Mouse (Mus musculus) CD4-positive, CD25-positive, alpha-beta regulatory T cell, adult 2 months (primary cell): ENCODE results near the gene Spin1.
A peak's percentile ranks its signal among the peaks of the same experiment; 100 is the strongest.

ENCODE experiments used
- DNase-seq: peaks from one replicate; pipeline ENCODE4 v3.0.0-alpha.2; 2012; ENCODE audit warnings: low read depth, low spot score

Spin1 gene

DNA sequence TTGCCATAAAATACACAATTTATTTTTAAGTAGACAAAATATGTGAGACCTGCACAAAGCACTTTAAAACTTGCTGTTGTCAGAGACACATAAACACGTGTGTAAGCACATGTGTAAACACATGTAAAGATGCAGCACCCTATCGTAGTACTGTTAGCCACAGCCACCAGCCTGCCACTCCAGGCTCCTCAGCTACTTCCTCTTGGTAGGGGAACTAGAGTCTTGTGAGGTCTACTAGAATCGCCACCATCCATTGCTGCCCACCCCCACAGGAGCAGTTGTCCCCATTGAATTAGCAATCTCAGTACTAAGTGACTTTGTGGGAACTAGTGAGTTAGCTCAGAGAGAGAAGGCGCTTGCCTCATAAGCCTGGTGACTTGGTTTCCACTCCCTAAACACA, 35.6 kb downstream of the Spin1 start:
- DNase-seq: no peak

DNA sequence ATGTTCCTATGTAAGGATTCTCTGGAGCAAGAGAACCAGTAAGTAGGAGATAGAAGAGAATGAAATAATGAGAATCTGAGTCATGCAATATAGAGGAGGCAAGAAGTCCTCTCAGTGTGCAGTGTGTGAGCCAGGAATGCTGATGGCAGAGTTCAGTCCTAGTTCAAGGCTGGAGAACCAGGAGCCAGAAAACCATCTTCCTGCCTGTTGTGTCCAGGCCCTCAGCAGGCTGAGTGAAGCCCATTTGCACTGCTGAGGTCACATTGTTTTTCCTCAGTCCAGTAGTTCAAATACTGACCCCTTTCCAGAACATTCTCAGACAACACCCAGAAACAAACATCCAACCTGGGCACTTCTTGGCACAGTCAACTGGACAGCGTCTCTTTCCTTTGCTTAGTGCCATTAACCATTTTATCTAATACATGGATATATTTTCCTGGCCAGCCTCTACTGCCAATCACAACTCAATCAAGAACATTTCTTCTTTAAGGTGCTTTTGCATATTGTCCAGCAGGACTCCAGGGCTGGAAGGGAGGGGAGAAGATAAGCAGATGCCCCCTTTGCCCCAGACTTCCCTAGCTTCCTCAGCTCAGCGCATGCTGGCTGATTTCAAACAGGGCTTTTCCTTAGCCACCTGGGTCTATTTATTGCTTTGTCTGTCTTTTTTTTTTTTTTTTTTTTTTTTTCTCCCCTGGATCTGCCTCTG, 36.5 kb downstream of the Spin1 start:
- no peak for DNase-seq

DNA sequence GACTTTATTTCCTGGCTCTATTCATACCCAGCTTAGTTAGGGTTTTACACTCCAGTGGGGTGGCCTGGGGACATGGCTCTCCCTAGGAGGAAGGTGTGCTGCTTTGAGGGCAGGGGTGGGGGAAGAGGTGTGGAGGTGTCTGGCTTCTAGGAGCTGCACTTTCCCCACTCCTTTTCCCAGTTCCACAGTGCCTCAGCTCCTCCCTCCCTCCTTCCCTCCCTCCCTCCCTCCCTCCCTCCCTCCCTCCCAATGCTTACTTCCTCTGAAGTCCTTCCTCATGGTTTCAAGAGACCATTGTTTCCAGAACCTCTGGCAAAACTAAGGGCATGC, 37.0 kb downstream of the Spin1 start:
- no peak for DNase-seq

DNA sequence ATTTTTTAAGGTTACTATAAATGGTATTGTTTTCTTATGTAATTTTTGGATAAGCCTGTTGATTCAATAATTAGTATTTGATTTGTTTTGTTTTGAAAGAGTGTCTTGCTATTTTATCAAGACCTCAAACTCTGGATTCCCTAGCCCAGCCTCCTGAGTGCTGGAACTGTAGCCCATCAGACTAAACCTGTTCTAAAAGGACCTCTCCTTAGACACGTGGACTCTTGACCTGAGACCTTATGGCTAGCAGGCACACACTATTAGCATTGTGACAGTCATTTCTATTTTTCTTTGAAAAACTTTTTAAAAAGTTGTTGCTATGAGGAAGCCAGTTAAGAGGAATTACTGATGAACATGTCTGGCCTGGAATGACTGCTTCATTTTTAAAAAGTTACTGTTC, 46.4 kb downstream of the Spin1 start:
- no peak for DNase-seq

DNA sequence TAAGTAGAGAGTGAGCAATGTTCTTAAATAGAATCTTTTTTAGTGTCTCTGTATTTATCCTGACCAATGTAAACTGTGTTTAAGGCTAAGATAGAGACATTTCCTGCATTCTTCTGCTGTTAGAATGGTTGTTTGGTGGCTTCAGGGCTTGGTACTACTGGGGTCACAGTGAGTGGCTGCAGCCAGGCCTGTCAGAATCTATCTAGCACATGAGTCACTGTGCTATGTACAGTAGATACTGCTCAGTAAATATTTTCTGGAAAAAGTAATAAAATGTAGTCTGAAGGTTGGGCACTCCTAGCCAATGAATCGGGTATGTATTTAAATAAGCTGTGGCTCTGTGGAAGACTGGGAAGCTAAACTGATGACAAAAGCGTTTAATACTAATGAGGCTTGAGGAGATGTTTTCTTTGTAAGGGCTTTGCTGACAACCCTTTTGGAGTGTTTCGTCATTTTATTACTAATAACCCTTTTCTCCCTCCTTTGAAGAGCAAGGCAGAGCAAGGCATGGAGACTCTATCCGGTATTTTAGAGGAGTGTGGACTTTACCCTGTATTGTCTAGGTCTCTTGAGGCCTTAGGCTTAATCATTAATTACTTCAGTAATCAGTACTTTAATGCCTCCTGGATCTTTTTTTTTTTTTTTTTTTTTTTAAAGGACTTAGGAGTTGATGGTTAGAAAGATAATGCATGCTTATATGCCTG, 52.4 kb downstream of the Spin1 start:
- no peak for DNase-seq

DNA sequence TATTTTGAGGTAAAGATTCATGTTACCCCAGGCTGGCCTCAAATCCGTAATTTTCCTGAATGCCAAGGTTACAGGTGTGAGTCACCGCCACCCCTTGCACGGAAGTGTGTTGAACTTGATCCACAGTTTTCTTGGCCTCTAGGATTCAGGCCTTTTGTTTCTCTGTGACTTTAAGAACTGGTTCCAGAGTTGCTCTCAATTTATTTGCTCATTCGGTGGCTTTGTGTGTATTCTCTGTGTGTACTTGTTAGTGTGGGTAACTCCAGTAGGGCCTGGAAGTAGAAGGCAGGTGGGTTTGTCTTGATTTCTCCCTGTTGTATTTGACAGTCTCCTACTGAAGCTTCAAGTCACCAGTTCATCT, 53.0 kb downstream of the Spin1 start:
- DNase-seq: no peak

DNA sequence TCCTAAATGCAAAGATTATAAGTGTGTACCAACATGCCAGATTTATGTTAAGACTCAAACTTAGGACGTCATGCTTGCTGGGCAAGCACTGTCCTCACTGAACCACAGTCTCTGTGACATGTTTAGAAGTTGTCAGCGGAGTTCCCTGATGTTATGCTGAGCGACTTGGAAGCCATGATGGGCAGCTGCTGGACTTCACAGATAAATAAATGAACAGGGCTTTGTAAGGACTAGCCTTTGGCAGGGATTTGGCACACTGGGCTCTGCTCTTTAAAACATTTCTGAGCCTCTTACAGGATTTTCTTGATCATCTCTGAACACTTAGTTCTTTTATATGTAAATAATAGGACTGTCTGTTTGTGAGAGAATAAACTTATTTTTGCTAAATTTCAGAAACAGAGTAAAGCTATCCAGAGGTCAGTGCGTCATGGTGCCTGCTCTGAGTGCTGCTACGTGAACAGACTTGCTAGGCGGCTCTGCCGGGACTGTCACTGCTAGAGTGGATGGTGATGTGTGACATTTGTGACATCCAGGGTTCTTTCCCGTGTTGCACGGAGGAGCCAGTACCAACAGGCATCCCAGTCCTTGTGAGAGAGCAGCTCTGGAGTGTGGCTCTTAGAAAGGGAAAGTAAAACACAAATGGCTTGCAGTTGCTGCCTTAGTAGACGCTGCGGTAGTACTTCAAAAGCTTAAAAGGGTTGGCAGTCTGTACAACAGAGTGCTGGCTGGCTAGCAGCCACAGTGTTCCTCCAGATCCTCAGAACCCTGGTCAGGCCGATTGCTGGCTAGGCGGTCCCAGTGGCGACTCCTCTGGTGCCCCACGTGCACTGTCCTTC, 54.7 kb downstream of the Spin1 start:
- no peak for DNase-seq

DNA sequence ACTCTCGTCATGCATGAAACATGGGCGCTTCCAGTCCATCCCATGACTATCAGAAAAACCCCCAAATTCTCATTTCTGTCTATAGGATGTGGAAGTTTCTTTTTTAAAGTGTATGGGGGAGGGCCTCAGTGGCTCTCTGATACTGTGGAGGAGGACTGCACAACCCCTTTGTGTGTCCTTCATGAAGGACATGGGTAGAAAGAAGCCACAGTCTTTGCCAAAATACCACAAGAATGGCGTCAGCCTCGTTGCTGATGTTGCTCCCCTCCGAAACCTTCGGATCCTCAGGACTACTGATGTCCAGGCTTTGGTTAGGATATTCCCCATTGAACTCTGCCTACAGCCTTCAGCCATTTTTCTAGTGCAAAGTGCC, 55.3 kb downstream of the Spin1 start:
- DNase-seq: no peak

DNA sequence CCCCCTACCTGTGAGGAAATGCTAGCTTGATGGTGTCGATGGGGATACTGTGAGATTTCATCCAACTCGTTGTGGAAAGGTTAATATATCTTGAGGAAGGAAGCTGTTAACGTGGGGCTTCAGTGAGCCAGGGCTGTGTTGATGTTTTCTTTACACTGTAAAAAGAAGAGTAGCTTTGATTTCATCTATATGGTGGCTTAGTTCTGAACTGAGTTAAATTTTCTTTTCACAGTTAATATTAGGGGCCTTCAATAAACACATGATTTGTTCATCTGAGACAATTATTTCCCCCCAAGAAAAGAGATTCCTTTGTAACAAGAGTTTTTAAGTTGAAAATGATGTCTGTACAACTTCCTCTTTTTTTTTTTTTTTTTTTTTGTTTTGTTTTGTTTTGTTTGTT, 56.6 kb downstream of the Spin1 start:
- no peak for DNase-seq

DNA sequence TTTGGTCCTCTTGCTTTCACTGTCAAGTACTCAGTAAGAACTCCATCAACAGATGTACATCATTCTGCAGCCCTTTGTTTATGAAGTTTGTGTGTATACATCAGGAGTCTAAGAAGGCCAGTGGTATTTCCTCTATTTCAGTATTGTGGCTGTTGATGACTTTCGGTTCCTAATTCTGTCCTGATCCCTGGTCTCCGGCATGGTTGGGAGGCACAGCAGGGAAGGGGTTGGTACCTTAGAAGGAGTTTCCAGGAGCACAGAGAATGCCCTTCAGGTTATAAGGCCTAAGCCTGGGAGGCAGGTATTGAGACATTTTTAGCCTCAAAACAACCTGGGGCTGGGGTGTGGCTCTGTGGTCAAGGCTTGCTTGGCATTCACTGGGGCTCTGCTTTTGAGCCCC, 61.0 kb downstream of the Spin1 start:
- DNase-seq: no peak

DNA sequence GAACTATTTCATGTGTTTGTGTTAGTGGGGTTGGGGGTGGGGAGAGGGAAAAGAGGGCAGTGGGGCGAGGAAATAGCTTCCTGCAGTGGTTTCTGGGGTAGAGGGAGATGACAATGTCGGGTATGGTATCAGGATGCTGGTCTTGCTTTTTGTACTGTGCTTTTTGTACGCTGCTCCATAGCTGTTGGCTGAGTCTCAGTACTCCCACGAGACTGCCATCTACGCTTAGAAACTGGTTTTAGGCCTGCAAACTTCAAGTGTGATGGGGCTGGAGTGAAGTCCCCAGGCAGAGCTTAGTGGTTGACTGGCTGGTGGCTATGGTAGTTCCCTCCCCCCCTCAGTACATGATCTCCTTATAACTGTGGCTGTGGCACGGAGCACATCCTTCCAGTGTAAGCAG, 61.6 kb downstream of the Spin1 start:
- no peak for DNase-seq

DNA sequence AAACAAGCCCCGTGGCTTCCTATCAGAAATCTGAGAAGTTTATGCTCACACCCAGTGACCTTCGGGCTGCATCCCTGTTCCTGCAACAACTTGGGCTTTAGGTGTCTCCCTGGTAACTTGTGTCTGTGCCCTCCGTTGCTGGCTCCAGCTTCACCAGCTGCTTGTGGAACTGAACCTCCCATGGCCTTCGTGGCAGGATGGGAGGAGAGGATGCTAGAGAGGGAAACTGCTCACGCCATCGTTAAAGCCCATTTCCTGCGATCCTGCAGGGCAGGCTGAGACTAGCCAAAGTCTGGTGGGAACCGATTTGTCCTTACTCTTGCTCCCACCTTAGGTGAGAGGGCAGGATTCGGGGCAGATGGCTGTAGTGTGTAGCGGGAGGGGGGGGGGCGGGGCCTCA, 66.0 kb downstream of the Spin1 start:
- DNase-seq: no peak

DNA sequence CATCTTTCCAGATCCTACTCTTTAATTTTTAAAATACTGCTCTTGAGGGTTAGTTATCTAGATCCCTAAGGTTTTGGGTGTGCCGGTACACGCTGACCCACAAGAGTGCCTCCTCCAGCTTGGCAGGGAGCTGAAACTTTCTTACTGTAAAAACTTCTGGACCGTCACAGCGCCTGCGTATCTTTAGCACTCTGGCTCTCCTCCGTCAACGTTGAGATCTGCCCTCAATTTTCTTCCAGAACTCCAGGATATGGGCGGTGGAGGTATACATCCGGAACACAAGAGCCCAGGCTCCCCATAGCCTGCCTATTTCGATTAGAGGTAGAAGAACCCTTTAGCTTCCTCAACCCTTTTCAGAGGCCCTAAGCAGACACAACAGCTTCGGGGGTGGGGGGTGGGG, 69.5 kb downstream of the Spin1 start:
- no peak for DNase-seq

DNA sequence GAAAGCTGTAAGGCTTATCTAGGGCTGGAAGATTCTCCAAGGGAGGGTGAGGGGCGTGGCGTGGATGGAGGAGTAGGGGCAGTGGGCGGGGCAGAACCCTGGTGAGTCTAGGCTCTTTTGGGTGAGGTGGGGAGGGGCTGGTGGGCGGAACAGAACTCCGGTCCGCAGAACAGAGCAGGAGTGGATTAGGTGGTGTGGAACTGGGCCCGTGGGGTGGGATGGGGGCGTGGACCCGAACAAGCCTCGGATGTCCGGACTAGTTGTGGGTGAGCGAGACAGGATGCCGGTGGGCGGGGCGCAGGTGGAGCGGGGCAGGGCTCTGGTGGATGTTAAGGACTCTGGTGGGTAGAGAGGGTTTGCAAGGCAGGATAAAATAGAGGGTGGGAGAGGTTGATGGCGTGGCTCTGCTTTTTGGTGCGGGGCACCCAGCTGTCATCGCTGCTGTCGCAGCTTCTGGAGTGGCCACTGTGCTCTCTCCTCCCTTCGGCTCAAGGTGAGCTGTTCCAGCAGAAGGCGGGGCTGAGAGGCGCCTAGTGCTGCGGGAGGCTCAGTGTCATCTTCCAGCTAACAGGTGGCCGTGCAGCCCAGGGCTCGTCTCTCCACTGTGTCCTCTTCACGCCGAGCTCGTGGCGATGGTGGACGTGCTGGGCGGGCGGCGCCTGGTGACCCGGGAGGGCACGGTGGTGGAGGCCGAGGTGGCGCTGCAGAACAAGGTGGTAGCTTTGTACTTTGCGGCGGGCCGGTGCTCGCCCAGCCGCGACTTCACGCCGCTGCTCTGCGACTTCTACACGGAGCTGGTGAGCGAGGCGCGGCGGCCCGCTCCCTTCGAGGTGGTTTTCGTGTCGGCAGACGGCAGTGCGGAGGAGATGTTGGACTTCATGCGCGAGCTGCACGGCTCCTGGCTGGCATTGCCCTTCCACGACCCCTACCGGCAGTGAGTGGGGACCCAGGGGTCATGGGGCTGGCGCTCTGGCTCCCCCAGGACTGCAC, 70.3 kb downstream of the Spin1 start, which contains the start of gene Nxnl2:
Nxnl2 (plus strand) TSS at position 332 of the 990 bp plus-strand sequence.
- peak; percentile 71 for DNase-seq

DNA sequence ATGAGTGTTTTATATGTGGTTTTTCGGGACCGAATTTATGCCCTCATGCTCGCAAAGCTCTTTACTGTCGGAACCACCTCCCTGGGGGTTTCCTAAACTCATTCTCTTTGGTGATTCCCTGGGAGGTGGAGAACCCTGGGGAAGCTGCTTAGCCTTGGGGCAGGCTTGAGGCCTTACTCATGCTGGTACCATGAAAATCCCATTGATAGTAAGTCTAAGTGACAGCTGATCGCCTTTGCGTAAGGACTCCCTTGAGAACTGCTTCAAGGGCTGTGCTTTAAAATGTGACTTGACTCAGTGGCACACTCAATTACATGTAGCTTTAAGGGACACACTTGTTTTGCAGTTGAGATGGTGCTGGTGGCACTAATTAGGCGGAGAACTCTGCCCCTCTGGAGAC, 71.9 kb downstream of the Spin1 start:
- no peak for DNase-seq

DNA sequence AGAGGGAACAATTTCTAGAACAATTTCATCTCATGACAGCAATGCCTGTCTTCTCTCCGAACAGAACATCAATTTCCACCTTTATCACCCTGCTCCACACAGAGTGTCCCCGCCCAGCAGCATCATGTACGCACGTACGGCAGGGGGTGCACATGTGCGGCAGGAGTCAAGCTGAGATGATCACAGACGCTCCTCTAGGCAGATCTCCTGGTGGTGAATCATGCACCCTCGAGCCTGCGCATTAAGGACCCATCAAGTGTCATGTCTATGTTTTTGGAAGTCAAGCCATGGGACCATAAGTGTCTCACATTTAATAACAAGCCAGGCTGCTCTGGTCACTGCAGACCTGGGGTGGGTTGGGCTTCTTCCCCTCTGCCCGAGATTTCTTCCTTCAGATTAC, 78.3 kb downstream of the Spin1 start:
- DNase-seq: no peak

DNA sequence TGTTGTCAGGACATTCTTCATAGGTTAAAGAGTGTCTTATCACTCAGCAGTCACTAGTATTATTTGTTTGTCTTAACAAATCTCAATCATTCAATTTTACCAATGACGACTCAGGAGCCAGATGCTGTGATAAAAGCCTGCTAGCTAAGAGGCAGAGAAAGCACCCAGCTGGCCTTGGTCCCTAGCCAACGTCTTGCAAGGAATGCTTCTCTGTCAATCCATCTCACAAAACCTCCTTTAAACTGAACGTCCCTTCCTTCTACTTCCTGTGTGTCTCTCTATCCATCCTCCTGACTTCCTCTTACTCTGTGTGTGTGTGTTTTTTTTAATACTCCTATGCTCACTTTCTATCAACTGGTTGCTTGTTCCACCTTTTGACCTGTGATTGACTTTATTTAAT, 78.7 kb downstream of the Spin1 start:
- DNase-seq: no peak

DNA sequence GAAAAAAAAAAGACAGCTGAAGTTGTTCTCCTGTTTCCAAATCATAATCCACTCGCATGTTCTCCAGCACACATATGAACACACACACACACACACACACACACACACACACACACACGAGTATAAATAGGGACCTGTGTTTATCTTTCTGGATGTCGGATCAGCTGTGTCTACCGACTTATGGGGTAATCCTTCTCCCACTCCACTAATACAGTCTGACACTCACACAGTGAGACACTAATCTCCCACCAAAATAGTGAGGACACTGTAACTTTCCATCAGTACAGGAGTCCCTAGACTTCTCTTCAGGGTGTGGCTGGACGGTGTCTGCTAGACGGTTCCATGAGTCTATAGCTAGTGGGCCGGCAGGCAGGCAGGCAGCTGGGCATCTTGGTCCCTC, 81.6 kb downstream of the Spin1 start:
- DNase-seq: no peak

DNA sequence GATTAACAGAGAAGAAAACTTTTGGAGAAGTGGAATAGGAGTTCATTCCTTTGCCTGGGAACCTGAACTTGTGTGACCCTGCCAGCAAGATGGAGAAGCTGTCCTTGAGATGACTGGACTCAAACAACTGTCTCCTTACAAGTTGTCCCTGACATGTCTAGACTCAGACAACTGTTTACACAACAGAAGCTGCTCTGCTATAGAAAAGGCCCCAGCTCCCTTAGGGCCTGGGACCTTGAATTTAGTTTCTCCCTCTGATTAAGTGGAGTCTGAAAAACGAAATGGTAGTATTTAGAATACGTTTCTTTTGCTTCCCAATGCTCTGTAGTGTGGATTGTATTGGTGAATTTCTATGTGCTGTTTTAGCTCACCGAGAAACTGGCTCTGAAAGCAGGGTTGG, 84.2 kb downstream of the Spin1 start:
- DNase-seq: no peak

DNA sequence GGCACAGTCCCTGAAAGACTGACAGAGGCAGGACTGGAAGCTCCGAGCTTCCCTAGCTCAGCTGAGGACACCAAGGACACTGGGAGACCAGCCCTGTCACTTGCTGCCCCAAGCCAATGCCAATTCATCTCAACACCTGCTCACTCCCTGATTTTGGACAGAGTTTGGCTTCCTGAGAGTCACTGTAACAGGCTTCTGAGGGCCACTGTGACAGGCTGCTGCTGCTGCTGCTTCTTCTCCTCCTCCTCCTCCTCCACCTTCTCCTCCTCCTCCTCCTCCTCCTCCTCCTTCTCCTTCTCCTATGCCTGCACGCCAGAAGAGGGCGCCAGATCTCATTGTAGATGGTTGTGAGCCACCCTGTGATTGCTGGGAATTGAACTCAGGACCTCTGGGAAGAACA, 89.7 kb downstream of the Spin1 start:
- peak; percentile 12 for DNase-seq

DNA sequence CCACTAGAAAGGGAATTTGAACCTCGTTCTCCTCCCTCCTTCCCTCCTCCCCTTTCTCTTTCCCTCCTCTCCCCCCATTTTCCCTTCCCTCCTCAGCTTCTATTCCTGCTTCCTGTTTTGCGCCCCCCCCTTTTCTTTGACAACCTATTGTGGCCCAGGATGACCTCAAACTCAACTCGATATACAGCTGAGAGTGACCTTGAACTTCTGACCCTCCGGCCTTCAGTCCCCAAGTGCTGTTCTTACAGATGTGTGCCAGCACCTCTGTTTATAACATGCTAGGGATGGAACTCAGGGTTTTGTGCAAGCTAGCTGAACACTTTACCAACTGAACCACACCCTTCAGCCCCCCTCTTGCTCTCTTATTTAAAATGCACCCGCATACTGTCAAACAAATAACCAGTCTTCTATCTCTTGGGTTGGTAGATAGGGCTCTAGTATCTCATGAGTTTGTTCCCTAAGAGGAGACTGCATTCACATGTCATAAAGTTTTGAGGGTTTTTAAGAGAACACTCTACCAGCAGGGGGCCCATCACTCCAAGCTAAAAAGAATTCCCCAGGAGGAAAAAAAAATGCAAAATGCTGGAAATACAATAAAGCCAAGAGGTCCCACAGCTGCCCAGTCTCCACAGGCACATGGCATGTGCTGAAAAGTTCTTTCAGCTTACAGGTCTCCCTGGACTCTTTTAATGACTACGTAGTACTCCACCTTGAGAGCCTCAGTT, 90.9 kb downstream of the Spin1 start:
- DNase-seq: peak; percentile 7
